Mouse (Mus musculus): ENCODE data around the gene Bloc1s2.

DNA sequence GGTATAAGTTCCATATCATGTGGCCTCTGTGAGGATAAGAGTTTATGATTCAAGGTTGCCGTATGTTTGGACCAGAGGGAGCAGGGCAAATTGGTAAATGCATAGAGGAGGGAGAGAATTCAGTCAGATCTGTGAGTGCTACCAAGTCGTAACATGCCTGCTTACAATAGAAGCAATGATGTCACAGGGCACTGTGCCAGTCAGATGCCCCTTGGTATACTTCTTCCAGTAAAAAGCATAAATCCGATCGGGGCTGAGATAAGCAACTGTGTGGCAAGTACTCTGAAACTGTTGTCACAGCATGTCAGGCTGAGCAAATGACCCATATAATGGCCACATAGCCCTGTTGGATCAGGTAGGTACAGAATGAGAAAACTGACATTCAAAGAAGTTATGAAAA, 42.8 kb upstream of the Bloc1s2 start:
- no peak for TF ChIP-seq CTCF (IDR thresholded peaks at IDR 0.05; ENCODE audit: extremely low read depth, insufficient read depth, low read length)
- TF ChIP-seq POLR2A (IDR thresholded peaks at IDR 0.05; ENCODE audit: extremely low read depth, insufficient read depth, low read length) = no peak
